Mouse (Mus musculus): Measurements from ENCODE around the gene Inpp5b.
A peak's percentile ranks its signal among the peaks of the same experiment; 100 is the strongest.

Gene Inpp5b

GRCm38 (mm10) chr4:124811347-124811975 lies 69.8 kb downstream of the Inpp5b start:
- no peak for DNase-seq (ENCODE audit: low spot score in 2 of 2)

- no peak for DNase-seq (ENCODE audit: low spot score in 2 of 2)
Measured at GRCm38 (mm10) chr4:124815901-124816300, 74.3 kb downstream of the Inpp5b start.

- no peak for DNase-seq (ENCODE audit: low spot score in 2 of 2)
Measured at GRCm38 (mm10) chr4:124817803-124818202, 76.2 kb downstream of the Inpp5b start.

- DNase-seq (ENCODE audit: low spot score in 2 of 2), result no peak
Measured at GRCm38 (mm10) chr4:124818832-124819231, 77.2 kb downstream of the Inpp5b start.

- no peak for DNase-seq (ENCODE audit: low spot score in 2 of 2)
Measured at GRCm38 (mm10) chr4:124824967-124825366, 83.3 kb downstream of the Inpp5b start.

GRCm38 (mm10) chr4:124825371-124825965 lies 83.8 kb downstream of the Inpp5b start:
- DNase-seq (ENCODE audit: low spot score in 2 of 2), result no peak

- DNase-seq (ENCODE audit: low spot score in 2 of 2), result no peak
Measured at GRCm38 (mm10) chr4:124829671-124830070, 88.0 kb downstream of the Inpp5b start.

GRCm38 (mm10) chr4:124832796-124833195 lies 91.1 kb downstream of the Inpp5b start:
- DNase-seq (ENCODE audit: low spot score in 2 of 2), result no peak

- no peak for DNase-seq (ENCODE audit: low spot score in 2 of 2)
Measured at GRCm38 (mm10) chr4:124838035-124838700, 96.5 kb downstream of the Inpp5b start.

- peak in 1 of 2 experiments; percentile 15 for DNase-seq (ENCODE audit: low spot score in 2 of 2)
Measured at GRCm38 (mm10) chr4:124840998-124841397, 99.3 kb downstream of the Inpp5b start.

GRCm38 (mm10) chr4:124843493-124843892 lies 101.8 kb downstream of the Inpp5b start:
- DNase-seq (ENCODE audit: low spot score in 2 of 2), result peak in 1 of 2 experiments; percentile 31

GRCm38 (mm10) chr4:124847573-124847972 lies 105.9 kb downstream of the Inpp5b start:
- peak; percentile 72 to 81 for DNase-seq (ENCODE audit: low spot score in 2 of 2)

- no peak for DNase-seq (ENCODE audit: low spot score in 2 of 2)
Measured at GRCm38 (mm10) chr4:124849631-124850260, 108.1 kb downstream of the Inpp5b start.

GRCm38 (mm10) chr4:124850261-124850913 lies 108.7 kb downstream of the Inpp5b start, which contains the start of gene Yrdc:
TSS of gene Yrdc (plus strand) at chr4:124850679.
- peak; percentile 89 to 90 for DNase-seq (ENCODE audit: low spot score in 2 of 2)

Measured in natural killer cell, adult 2 months (primary cell).